In the genomic region with DNA sequence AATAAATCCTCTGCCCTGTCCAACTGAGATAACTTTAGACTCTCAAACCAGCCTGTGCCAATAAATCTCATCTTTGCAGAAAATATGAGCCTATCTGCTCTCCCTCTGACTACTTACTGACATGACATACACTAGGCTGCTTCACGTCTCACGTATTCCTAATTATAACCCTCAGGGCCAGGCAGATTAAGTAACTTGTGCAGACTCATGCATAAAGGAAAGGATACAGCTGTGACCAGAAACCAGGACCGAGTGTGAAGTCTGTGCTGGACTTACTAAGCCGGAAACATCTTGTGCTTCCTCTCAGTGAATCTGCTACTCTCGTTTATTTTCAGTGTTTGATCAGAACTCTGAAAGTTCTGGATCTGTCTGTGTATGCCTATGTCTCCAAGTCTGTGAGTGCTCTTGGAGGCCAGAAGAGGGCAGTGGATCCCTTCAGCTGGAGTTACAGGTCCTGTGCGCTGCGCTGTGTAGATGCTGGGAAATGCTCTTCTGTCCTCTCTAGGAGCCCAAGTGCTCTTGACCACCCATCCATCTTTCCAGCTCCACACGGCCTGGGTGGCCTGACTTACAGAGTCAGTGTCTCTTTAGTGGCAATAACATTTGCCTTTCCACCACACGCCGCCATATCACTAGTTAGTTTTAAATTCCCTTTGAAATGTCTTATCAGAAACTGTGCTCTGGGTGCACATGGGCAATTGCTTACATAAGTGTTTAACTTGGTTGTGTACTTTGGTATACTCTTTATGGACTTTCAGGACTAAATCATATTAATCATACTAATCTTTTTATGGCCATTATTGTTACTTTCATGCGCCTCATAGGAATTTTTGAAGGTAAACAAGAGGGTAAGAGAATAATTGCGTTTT, we compare ENCODE assay signal across 9 mouse cellular contexts. TPM values are rescaled to one million over a fixed set of nuclear protein-coding genes. Genes with fewer than 3 reads are reported as not detected.
DNase-seq lines count a peak whose midpoint lies in the region; ATAC-seq lines count a peak whose summit lies in the region.
"Had no signal": no experiment of that assay in that cellular context is flagged by ENCODE, and none has a peak within 500 bp of the region (broad histone marks: within the 10 kb centered on the region; RNA-seq: fewer than 3 reads in every experiment).

No protein-coding gene starts in this region.

- H3K27me3 ChIP-seq in hindbrain, embryonic 10.5 days (ENCODE audit: insufficient read depth, poor library complexity, severe bottlenecking) = no peaks in the 10 kb centered on the region
- no peaks in the 10 kb centered on the region for H3K27me3 ChIP-seq in hindbrain, embryonic 12.5 days
- H3K27me3 ChIP-seq in midbrain, embryonic 12.5 days = no peaks in the 10 kb centered on the region

- 0 out of 2 replicates have a peak, but pooled peaks cover 3% of the 10 kb centered on the region for H3K4me1 ChIP-seq in hindbrain, embryonic 10.5 days (replicated peaks)
- H3K4me1 ChIP-seq in hindbrain, embryonic 12.5 days = no peaks in the 10 kb centered on the region
- no peaks in the 10 kb centered on the region for H3K4me1 ChIP-seq in midbrain, embryonic 12.5 days

- no peak overlapping the region for H3K4me2 ChIP-seq in hindbrain, embryonic 12.5 days (replicated peaks)
- no peak overlapping the region for H3K4me2 ChIP-seq in midbrain, embryonic 12.5 days (replicated peaks)

- no peak overlapping the region for H3K4me3 ChIP-seq in hindbrain, embryonic 10.5 days
- no peak overlapping the region for H3K4me3 ChIP-seq in hindbrain, embryonic 12.5 days
- H3K4me3 ChIP-seq in midbrain, embryonic 12.5 days = no peak overlapping the region

- peak; percentile 18 for DNase-seq in hindbrain, embryonic 10.5 days (ENCODE audit: low spot score)
- DNase-seq in B cell, adult 2 months = peak; percentile 23 to 42
- peak; percentile 35 for DNase-seq in adipocyte (ENCODE audit: low spot score)
- peak; percentile 33 for DNase-seq in heart, postnatal 4 days
- DNase-seq in urinary bladder, adult 2 months (ENCODE audit: low spot score) = no peak
- no peak for DNase-seq in T-cell, adult 2 months (ENCODE audit: low spot score)

- no peak overlapping the region for H3K27ac ChIP-seq in hindbrain, embryonic 10.5 days
- H3K27ac ChIP-seq in hindbrain, embryonic 12.5 days = no peak overlapping the region
- no peak overlapping the region for H3K27ac ChIP-seq in midbrain, embryonic 12.5 days (replicated peaks)

- ATAC-seq in hindbrain, embryonic 12.5 days (ENCODE audit: low FRiP score) = no peak
- ATAC-seq in midbrain, embryonic 12.5 days (ENCODE audit: low FRiP score, low read depth) = peak; percentile 54; the same call in 1 of the 2 replicates

- H3K9me3 ChIP-seq in hindbrain, embryonic 10.5 days = no peaks in the 10 kb centered on the region
- H3K9me3 ChIP-seq in hindbrain, embryonic 12.5 days (replicated peaks) = no peaks in the 10 kb centered on the region
- no peaks in the 10 kb centered on the region for H3K9me3 ChIP-seq in midbrain, embryonic 12.5 days

- no peak overlapping the region for H3K9ac ChIP-seq in hindbrain, embryonic 12.5 days
- H3K9ac ChIP-seq in midbrain, embryonic 12.5 days (replicated peaks) = no peak overlapping the region

- 76% methylated on average over 12 of the region's 12 CpGs for WGBS in hindbrain, embryonic 10.5 days
- 74% methylated on average over 12 of the region's 12 CpGs for WGBS in hindbrain, embryonic 12.5 days
- 74% methylated on average over 12 of the region's 12 CpGs for WGBS in midbrain, embryonic 12.5 days

- no peaks in the 10 kb centered on the region for H3K36me3 ChIP-seq in hindbrain, embryonic 10.5 days
- no peaks in the 10 kb centered on the region for H3K36me3 ChIP-seq in hindbrain, embryonic 12.5 days
- no peaks in the 10 kb centered on the region for H3K36me3 ChIP-seq in midbrain, embryonic 12.5 days

RNA-seq across cellular contexts. Expression of gene Arl14, which starts 13.5 kb away (rescaled TPM):
- polyA plus RNA-seq in hindbrain, embryonic 10.5 days (2016; fragmentation: Nextera tagmentation; extraction: Ambion mirVana) = not detected in 2 replicates
- polyA plus RNA-seq in hindbrain, embryonic 12.5 days (2016; fragmentation: Nextera tagmentation; extraction: Ambion mirVana) = not detected in 2 replicates
- total RNA-seq in heart, postnatal 4 days (2021) = not detected
- polyA plus RNA-seq in midbrain, embryonic 12.5 days (2016; fragmentation: Nextera tagmentation; extraction: Ambion mirVana) = not detected in 2 replicates
- 1.7 and 3.0 TPM in 2 replicates for polyA plus RNA-seq in urinary bladder, adult 2 months (2012; rRNA removed)
- polyA plus RNA-seq: frontal cortex, adult 2 months had no signal

Comparison
In these comparisons a context has a peak if more than half of its experiments do, and no peak if none do; other contexts are left out.
1. DNase-seq: peak in hindbrain, embryonic 10.5 days (single experiment), B cell, adult 2 months (2 of 2), adipocyte (single experiment) and heart, postnatal 4 days (single experiment); none in urinary bladder, adult 2 months (single experiment) and T-cell, adult 2 months (single experiment).